Mouse (Mus musculus) right cerebral cortex, postnatal 14 days (tissue): Measurements from ENCODE around the gene Sirpb1a.
"Not testable (repeated sequence)": the region's sequence is repeated elsewhere in the genome, so short reads cannot be mapped to it uniquely, and the experiment has no call there.

Experiments
- DNase-seq: peaks from one replicate; pipeline ENCODE4 v3.0.0; 2022

Sirpb1a gene

GRCm38 (mm10) chr3:15426447-15426846 lies at the start of gene Sirpb1a:
TSS of gene Sirpb1a (minus strand) at chr3:15426520.
- DNase-seq, result not testable (repeated sequence)

GRCm38 (mm10) chr3:15474831-15475230 lies 48.5 kb upstream of the Sirpb1a start:
- not testable (repeated sequence) for DNase-seq

GRCm38 (mm10) chr3:15470158-15470557 lies 43.8 kb upstream of the Sirpb1a start:
- not testable (repeated sequence) for DNase-seq

DNA sequence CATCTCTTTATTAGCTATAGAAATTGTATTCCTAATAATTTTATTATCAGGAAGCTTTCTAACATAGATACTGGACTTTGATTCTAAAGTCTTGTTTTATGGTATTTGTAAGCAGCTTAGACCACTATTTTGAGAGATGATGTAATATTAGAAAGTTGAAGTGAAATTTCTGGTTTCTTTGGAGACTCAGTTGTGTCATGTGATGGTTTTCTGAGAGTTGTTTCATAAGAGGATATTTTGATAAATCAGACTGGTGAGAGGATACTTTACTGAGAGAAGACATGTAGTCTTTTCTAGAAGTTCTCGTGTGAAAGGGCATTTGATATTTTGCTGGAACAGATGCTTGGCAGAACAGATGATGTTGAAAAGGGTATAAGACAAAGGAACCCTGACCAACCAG lies 17.6 kb upstream of the Sirpb1a start:
- DNase-seq, result not testable (repeated sequence)

DNA sequence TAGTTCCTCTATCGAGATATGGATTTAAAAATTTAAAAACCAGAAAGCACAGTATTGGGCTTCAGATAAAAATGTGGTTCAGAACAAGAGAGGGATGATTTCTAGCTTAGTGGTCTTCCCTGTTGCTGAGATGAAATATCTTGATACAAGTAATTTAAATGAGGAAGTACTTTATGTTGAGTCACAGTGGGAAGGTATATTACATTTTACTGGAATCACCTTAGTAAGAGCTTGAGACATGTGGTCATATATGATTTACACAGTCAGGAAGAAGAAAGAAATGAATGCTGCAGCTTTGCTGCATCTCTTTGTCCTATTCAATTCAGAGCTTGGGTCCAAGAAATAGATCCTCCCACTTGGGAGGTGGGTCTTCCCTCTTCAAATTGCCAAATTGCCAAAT lies 13.5 kb upstream of the Sirpb1a start:
- not testable (repeated sequence) for DNase-seq

- no peak for DNase-seq
Measured at GRCm38 (mm10) chr3:15427917-15428316, 1.6 kb upstream of the Sirpb1a start.

GRCm38 (mm10) chr3:15355690-15356089 lies 70.6 kb downstream of the Sirpb1a start:
- DNase-seq, result not testable (repeated sequence)

- DNase-seq, result not testable (repeated sequence)
Measured at GRCm38 (mm10) chr3:15350318-15350717, 76.0 kb downstream of the Sirpb1a start.

DNA sequence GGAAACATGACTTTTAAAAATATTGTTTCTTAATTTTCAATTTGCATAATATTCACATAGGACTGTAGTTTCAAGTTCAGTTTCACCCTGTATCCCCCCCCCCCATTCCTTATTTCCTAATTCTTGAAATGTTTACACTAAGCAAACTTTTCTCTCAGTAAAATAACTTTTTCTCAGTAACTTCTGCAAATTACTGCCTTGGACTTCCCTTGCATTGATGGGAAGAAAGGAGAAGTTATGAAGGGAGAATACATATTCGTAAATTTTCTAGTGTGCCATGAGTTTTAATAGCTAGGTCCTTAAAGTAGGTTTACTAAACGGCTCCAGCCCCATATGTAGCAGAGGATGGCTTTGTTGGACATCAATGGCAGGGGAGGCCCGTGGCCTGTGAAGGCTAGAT lies 80.7 kb downstream of the Sirpb1a start:
- DNase-seq, result not testable (repeated sequence)

- no peak for DNase-seq
Measured at GRCm38 (mm10) chr3:15340287-15340686, 86.0 kb downstream of the Sirpb1a start.

- no peak for DNase-seq
Measured at GRCm38 (mm10) chr3:15334182-15334581, 92.1 kb downstream of the Sirpb1a start.

GRCm38 (mm10) chr3:15332063-15332462 lies 94.3 kb downstream of the Sirpb1a start, which contains the start of gene Gm9733:
TSS of gene Gm9733 (minus strand) at chr3:15332302.
- DNase-seq, result no peak

DNA sequence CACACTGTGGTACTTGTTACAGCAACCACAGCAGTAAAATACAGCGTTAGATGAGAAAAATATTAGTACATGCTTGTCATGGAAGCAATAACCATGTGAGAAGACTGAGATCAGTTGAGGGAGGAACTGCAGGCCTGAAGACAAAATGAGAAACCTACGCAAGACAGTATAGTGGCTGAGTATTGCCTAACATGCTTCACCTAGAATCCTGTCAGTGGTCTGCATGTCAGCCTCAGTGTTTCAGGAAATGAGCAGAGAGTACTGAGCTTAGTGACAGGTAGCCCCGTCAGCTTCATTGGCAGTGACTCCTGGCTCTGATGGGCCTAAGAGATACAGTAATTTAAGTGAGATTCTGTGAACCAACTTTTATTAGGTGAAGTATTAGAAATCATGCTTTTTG lies 94.8 kb downstream of the Sirpb1a start:
- DNase-seq, result no peak

- DNase-seq, result no peak
Measured at GRCm38 (mm10) chr3:15329549-15329948, 96.8 kb downstream of the Sirpb1a start.
